9 mouse cellular contexts compared by ENCODE assay signal in genomic region chr2:76980146-76980545, GRCm38 (mm10). TPM values are rescaled to one million over a fixed set of nuclear protein-coding genes. Genes with fewer than 3 reads are reported as not detected.
A peak's percentile ranks its signal among the peaks of the same experiment; 100 is the strongest.
DNase-seq lines count a peak whose midpoint lies in the region; ATAC-seq and TF ChIP-seq lines count a peak whose summit lies in the region.
"Had no signal": no experiment of that assay in that cellular context is flagged by ENCODE, and none has a peak within 500 bp of the region (broad histone marks: within the 10 kb centered on the region; RNA-seq: fewer than 3 reads in every experiment).

No protein-coding gene starts in this region.

- H3K27me3 ChIP-seq in midbrain, postnatal 0 days (ENCODE audit: insufficient read depth, low read length), result no peaks in the 10 kb centered on the region
- no peaks in the 10 kb centered on the region for H3K27me3 ChIP-seq in midbrain, embryonic 15.5 days (replicated peaks)
- no peaks in the 10 kb centered on the region for H3K27me3 ChIP-seq in heart, embryonic 16.5 days (ENCODE audit: control insufficient read depth, insufficient read depth, low read length)
- H3K27me3 ChIP-seq in neural tube, embryonic 15.5 days (replicated peaks), result no peaks in the 10 kb centered on the region
- H3K27me3 ChIP-seq: limb, embryonic 12.5 days had no signal

- H3K4me1 ChIP-seq in midbrain, postnatal 0 days (ENCODE audit: insufficient read depth, low read length), result no peaks in the 10 kb centered on the region
- no peaks in the 10 kb centered on the region for H3K4me1 ChIP-seq in midbrain, embryonic 15.5 days
- peaks cover 27% of the 10 kb centered on the region for H3K4me1 ChIP-seq in heart, embryonic 16.5 days (ENCODE audit: control insufficient read depth, insufficient read depth, low read length)
- H3K4me1 ChIP-seq in neural tube, embryonic 15.5 days, result no peaks in the 10 kb centered on the region
- H3K4me1 ChIP-seq: limb, embryonic 12.5 days had no signal

- peak; percentile 65 for TF ChIP-seq CTCF in midbrain, postnatal 0 days (IDR thresholded peaks at IDR 0.05)

- no peak overlapping the region for H3K9ac ChIP-seq in midbrain, postnatal 0 days (replicated peaks; ENCODE audit: low read length, poor library complexity, severe bottlenecking)
- no peak overlapping the region for H3K9ac ChIP-seq in midbrain, embryonic 15.5 days
- H3K9ac ChIP-seq in heart, embryonic 16.5 days (ENCODE audit: low read length), result peak overlapping the region; percentile 84
- no peak overlapping the region for H3K9ac ChIP-seq in neural tube, embryonic 15.5 days (replicated peaks)
- H3K9ac ChIP-seq: limb, embryonic 12.5 days had no signal

- no peak overlapping the region for H3K4me2 ChIP-seq in midbrain, postnatal 0 days (ENCODE audit: low read depth, low read length, poor library complexity, severe bottlenecking)
- H3K4me2 ChIP-seq in midbrain, embryonic 15.5 days, result no peak overlapping the region
- peak overlapping the region; percentile 56 for H3K4me2 ChIP-seq in heart, embryonic 16.5 days (ENCODE audit: low read depth, low read length)
- no peak overlapping the region for H3K4me2 ChIP-seq in neural tube, embryonic 15.5 days
- H3K4me2 ChIP-seq: limb, embryonic 12.5 days had no signal

- no peaks in the 10 kb centered on the region for H3K9me3 ChIP-seq in midbrain, postnatal 0 days (ENCODE audit: low read length)
- H3K9me3 ChIP-seq in midbrain, embryonic 15.5 days, result no peaks in the 10 kb centered on the region
- no peaks in the 10 kb centered on the region for H3K9me3 ChIP-seq in heart, embryonic 16.5 days (replicated peaks; ENCODE audit: control insufficient read depth, low read length)
- no peaks in the 10 kb centered on the region for H3K9me3 ChIP-seq in neural tube, embryonic 15.5 days (replicated peaks)
- H3K9me3 ChIP-seq: limb, embryonic 12.5 days had no signal

- H3K36me3 ChIP-seq in midbrain, postnatal 0 days (ENCODE audit: insufficient read depth, low read length), result no peaks in the 10 kb centered on the region
- no peaks in the 10 kb centered on the region for H3K36me3 ChIP-seq in midbrain, embryonic 15.5 days (replicated peaks)
- peaks cover 18% of the 10 kb centered on the region for H3K36me3 ChIP-seq in heart, embryonic 16.5 days (ENCODE audit: control insufficient read depth, insufficient read depth)
- H3K36me3 ChIP-seq in neural tube, embryonic 15.5 days, result no peaks in the 10 kb centered on the region
- H3K36me3 ChIP-seq: limb, embryonic 12.5 days had no signal

- DNase-seq in adrenal gland, adult (ENCODE audit: inconsistent age in 2 of 2, low spot score in 1 of 2), result peak; percentile 26 to 76
- DNase-seq in adrenal gland, postnatal 25 days, result no peak
- no peak for DNase-seq in midbrain, postnatal 0 days (ENCODE audit: low spot score)
- no peak for DNase-seq in frontal cortex, adult 2 months (ENCODE audit: extremely low spot score in 1 of 2, low spot score in 1 of 2)

- no peak overlapping the region for H3K27ac ChIP-seq in midbrain, postnatal 0 days (ENCODE audit: low read depth, low read length)
- no peak overlapping the region for H3K27ac ChIP-seq in midbrain, embryonic 15.5 days
- H3K27ac ChIP-seq in heart, embryonic 16.5 days (ENCODE audit: low read length), result peak overlapping the region; percentile 95
- H3K27ac ChIP-seq in neural tube, embryonic 15.5 days (replicated peaks), result no peak overlapping the region
- H3K27ac ChIP-seq: limb, embryonic 12.5 days had no signal

- no peak for ATAC-seq in midbrain, postnatal 0 days (ENCODE audit: low FRiP score)
- ATAC-seq in midbrain, embryonic 15.5 days (replicated peaks), result no peak
- peak; percentile 12 for ATAC-seq in heart, embryonic 16.5 days (replicated peaks; ENCODE audit: extremely low read depth, insufficient read depth, low FRiP score)
- peak; percentile 98 for ATAC-seq in megakaryocyte progenitor cell, adult 5-6 weeks (replicated peaks; ENCODE audit: poor library complexity)
- no peak for ATAC-seq in neural tube, embryonic 15.5 days (ENCODE audit: low FRiP score)

- WGBS in midbrain, postnatal 0 days, result 55% methylated on average over 9 of the region's 9 CpGs
- WGBS in midbrain, embryonic 15.5 days, result 59% methylated on average over 9 of the region's 9 CpGs
- WGBS in heart, embryonic 16.5 days, result 34% methylated on average over 9 of the region's 9 CpGs
- WGBS in neural tube, embryonic 15.5 days, result 57% methylated on average over 9 of the region's 9 CpGs

- no peak overlapping the region for H3K4me3 ChIP-seq in midbrain, postnatal 0 days (ENCODE audit: low read depth, low read length)
- no peak overlapping the region for H3K4me3 ChIP-seq in midbrain, embryonic 15.5 days
- peak overlapping the region; percentile 69 for H3K4me3 ChIP-seq in heart, embryonic 16.5 days (ENCODE audit: low read length)
- H3K4me3 ChIP-seq in neural tube, embryonic 15.5 days (replicated peaks), result no peak overlapping the region
- H3K4me3 ChIP-seq: limb, embryonic 12.5 days had no signal

RNA-seq across cellular contexts. Expression of gene Ttn, which starts 2.2 kb away (rescaled TPM):
- 0.91 and 1.9 TPM in 2 replicates for total RNA-seq in adrenal gland, postnatal 25 days (2021)
- 0.47 and 0.99 TPM in 2 replicates for total RNA-seq in midbrain, postnatal 0 days (2014; rRNA removed)
- 0.41 and 0.54 TPM in 2 replicates for polyA plus RNA-seq in midbrain, postnatal 0 days (2015; fragmentation: Nextera tagmentation; extraction: Ambion mirVana)
- 0.40 and 1.0 TPM in 2 replicates for polyA plus RNA-seq in midbrain, embryonic 15.5 days (2015; fragmentation: Nextera tagmentation; extraction: Ambion mirVana)
- 717 and 788 TPM in 2 replicates for polyA plus RNA-seq in heart, embryonic 16.5 days (2015; fragmentation: Nextera tagmentation; extraction: Ambion mirVana)
- 0.02 and 0.10 TPM in 2 replicates for total RNA-seq in megakaryocyte progenitor cell, adult 5-6 weeks (2015)
- 0.03 TPM in 1 of 2 replicates, not detected in the other for total RNA-seq in megakaryocyte progenitor cell, adult 5-6 weeks (2017)
- polyA plus RNA-seq in neural tube, embryonic 15.5 days (2015; fragmentation: Nextera tagmentation; extraction: Ambion mirVana), result 8.6 and 14.1 TPM in 2 replicates
- polyA plus RNA-seq in frontal cortex, adult 2 months (2012; rRNA removed), result 0.24 and 0.42 TPM in 2 replicates

Comparison
In these comparisons a context has a peak if more than half of its experiments do, and no peak if none do; other contexts are left out.
1. DNase-seq: peak in adrenal gland, adult (2 of 2); none in adrenal gland, postnatal 25 days (single experiment), midbrain, postnatal 0 days (single experiment) and frontal cortex, adult 2 months (0 of 2).
2. ATAC-seq: peak in heart, embryonic 16.5 days (single experiment) and megakaryocyte progenitor cell, adult 5-6 weeks (single experiment); none in midbrain, postnatal 0 days (single experiment), midbrain, embryonic 15.5 days (single experiment) and neural tube, embryonic 15.5 days (single experiment).
3. RNA of gene Ttn, which starts 2.2 kb away (polyA plus RNA-seq): 717 to 788 TPM in heart, embryonic 16.5 days; 8.6 to 14.1 TPM in neural tube, embryonic 15.5 days, 0.41 to 0.54 TPM in midbrain, postnatal 0 days, 0.40 to 1.0 TPM in midbrain, embryonic 15.5 days and 0.24 to 0.42 TPM in frontal cortex, adult 2 months; every median in the first group is over 10 times any median in the second.